Mouse (Mus musculus) stomach, embryonic 16.5 days (tissue): ENCODE measurements around the gene Fam83g. TPM values are rescaled to one million over a fixed set of nuclear protein-coding genes. Genes with fewer than 3 reads are reported as not detected.

Experiments used
- ATAC-seq: fragments of 200-750 bp; cut with Nextera tagmentation; 2 replicates; pipeline ENCODE4 v1.8.0; 2017; ENCODE audit warnings: moderate number of reproducible peaks, moderate TSS enrichment; ENCODE audit not compliant: insufficient read depth, low FRiP score
- H3K27ac ChIP-seq: fragments of 300-500 bp; sonication (generic); 2 replicates; pipeline ENCODE4 v1.5.1; 2014; ENCODE audit warnings: low read length
- H3K27me3 ChIP-seq: fragments of 300-500 bp; sonication (generic); 2 replicates; pipeline ENCODE4 v1.6.1; 2014; ENCODE audit warnings: low read length, control low read depth, mixed read lengths; ENCODE audit not compliant: control insufficient read depth, insufficient read depth
- H3K36me3 ChIP-seq: fragments of 300-500 bp; sonication (generic); 2 replicates; pipeline ENCODE4 v1.6.1; 2014; ENCODE audit warnings: low read length; ENCODE audit not compliant: control insufficient read depth, insufficient read depth
- H3K4me1 ChIP-seq: fragments of 300-500 bp; sonication (generic); 2 replicates; pipeline ENCODE4 v1.6.1; 2014; ENCODE audit warnings: low read length, control low read depth, mixed read lengths; ENCODE audit not compliant: control insufficient read depth, insufficient read depth
- H3K4me2 ChIP-seq: fragments of 300-500 bp; sonication (generic); 2 replicates; pipeline ENCODE4 v1.6.1; 2014; ENCODE audit warnings: low read depth, low read length, mixed read lengths
- H3K4me3 ChIP-seq: fragments of 300-500 bp; sonication (generic); replicated peaks from 2 replicates; pipeline ENCODE4 v1.5.1; 2014; ENCODE audit warnings: mild to moderate bottlenecking, low read length
- H3K9ac ChIP-seq: fragments of 300-500 bp; sonication (generic); 2 replicates; pipeline ENCODE4 v1.6.1; 2014; ENCODE audit warnings: low read length
- H3K9me3 ChIP-seq: fragments of 300-500 bp; sonication (generic); replicated peaks from 2 replicates; pipeline ENCODE4 v1.6.1; 2016; ENCODE audit warnings: low read length, control low read depth; ENCODE audit not compliant: control insufficient read depth
- WGBS: fragments of 180-500 bp; shearing (Covaris S2); extraction: QIAGEN DNeasy Blood & Tissue Kit; methylation state at CpG from one replicate; pipeline ENCODE4 v1.1.7; 2014; 5-methylcytosine and 5-hydroxymethylcytosine counted together
- polyA plus RNA-seq: library from polyadenylated mRNA; unstranded; fragments of >200 nt; fragmentation: Nextera tagmentation; extraction: Ambion mirVana; gene quantifications from 2 replicates; pipeline ENCODE4 v1.2.1, GENCODE M21; 2015

Fam83g gene
- polyA plus RNA-seq, 1 experiment from 2014 or later = 6.1 TPM

- H3K9me3 ChIP-seq = no peaks in the 10 kb centered on the region
- peaks cover 5% of the 10 kb centered on the region; the same call in 1 of the 2 replicates for H3K4me1 ChIP-seq
- no peak overlapping the region for H3K4me3 ChIP-seq
- ATAC-seq = peak; percentile 65; the same call in 1 of the 2 replicates
- H3K27me3 ChIP-seq = no peaks in the 10 kb centered on the region
- H3K36me3 ChIP-seq = no peaks in the 10 kb centered on the region
- H3K4me2 ChIP-seq = no peak overlapping the region
- peak overlapping the region; percentile 47 for H3K27ac ChIP-seq
- H3K9ac ChIP-seq = no peak overlapping the region
- WGBS = 63% methylated on average over 4 of the region's 4 CpGs
These were observed 16.0 kb downstream of the Fam83g start for GRCm38 (mm10) chr11:61699933-61700332.

- H3K4me2 ChIP-seq = no peak overlapping the region
- H3K27me3 ChIP-seq = no peaks in the 10 kb centered on the region
- H3K9ac ChIP-seq = no peak overlapping the region
- ATAC-seq = no peak
- H3K4me3 ChIP-seq = no peak overlapping the region
- no peaks in the 10 kb centered on the region for H3K9me3 ChIP-seq
- no peaks in the 10 kb centered on the region for H3K36me3 ChIP-seq
- 66% methylated on average over 5 of the region's 5 CpGs for WGBS
- H3K27ac ChIP-seq = no peak overlapping the region
- H3K4me1 ChIP-seq = peaks cover 5% of the 10 kb centered on the region; the same call in 1 of the 2 replicates
These were observed 17.8 kb downstream of the Fam83g start for GRCm38 (mm10) chr11:61701696-61702095.

- H3K4me2 ChIP-seq = no peak overlapping the region
- H3K36me3 ChIP-seq = no peaks in the 10 kb centered on the region
- H3K9me3 ChIP-seq = no peaks in the 10 kb centered on the region
- no peaks in the 10 kb centered on the region for H3K27me3 ChIP-seq
- peaks cover 5% of the 10 kb centered on the region; the same call in 1 of the 2 replicates for H3K4me1 ChIP-seq
- no peak overlapping the region for H3K9ac ChIP-seq
- no peak overlapping the region for H3K27ac ChIP-seq
- no peak overlapping the region for H3K4me3 ChIP-seq
- 95% methylated on average over 5 of the region's 5 CpGs for WGBS
- ATAC-seq = no peak
These were observed 18.6 kb downstream of the Fam83g start for GRCm38 (mm10) chr11:61702494-61702893.

- WGBS = 89% methylated on average over 2 of the region's 2 CpGs
These were observed 21.7 kb downstream of the Fam83g start for GRCm38 (mm10) chr11:61705581-61705980.

GRCm38 (mm10) chr11:61706232-61706631, 22.3 kb downstream of the Fam83g start:
- no peak for ATAC-seq
- no peaks in the 10 kb centered on the region for H3K4me1 ChIP-seq
- H3K9me3 ChIP-seq = no peaks in the 10 kb centered on the region
- 54% methylated on average over 4 of the region's 4 CpGs for WGBS
- no peak overlapping the region for H3K27ac ChIP-seq
- no peaks in the 10 kb centered on the region for H3K27me3 ChIP-seq
- H3K4me3 ChIP-seq = no peak overlapping the region
- no peak overlapping the region for H3K4me2 ChIP-seq
- H3K36me3 ChIP-seq = no peaks in the 10 kb centered on the region
- H3K9ac ChIP-seq = no peak overlapping the region

More at GRCm38 (mm10) chr11:61705581-61705980, 21.7 kb downstream of the Fam83g start:
- H3K27me3 ChIP-seq = no peaks in the 10 kb centered on the region
- no peaks in the 10 kb centered on the region for H3K36me3 ChIP-seq
- ATAC-seq = no peak
- no peak overlapping the region for H3K27ac ChIP-seq
- H3K4me3 ChIP-seq = no peak overlapping the region
- no peak overlapping the region for H3K4me2 ChIP-seq
- H3K9ac ChIP-seq = no peak overlapping the region
- H3K4me1 ChIP-seq = no peaks in the 10 kb centered on the region
- no peaks in the 10 kb centered on the region for H3K9me3 ChIP-seq

- H3K9me3 ChIP-seq = no peaks in the 10 kb centered on the region
- H3K4me2 ChIP-seq = no peak overlapping the region
- H3K36me3 ChIP-seq = no peaks in the 10 kb centered on the region
- no peak for ATAC-seq
- H3K4me1 ChIP-seq = no peaks in the 10 kb centered on the region
- no peak overlapping the region for H3K4me3 ChIP-seq
- H3K27ac ChIP-seq = peak overlapping the region; percentile 22; the same call in 1 of the 2 replicates
- WGBS = 63% methylated on average over 3 of the region's 3 CpGs
- H3K9ac ChIP-seq = no peak overlapping the region
- H3K27me3 ChIP-seq = no peaks in the 10 kb centered on the region
These were observed 25.0 kb downstream of the Fam83g start for GRCm38 (mm10) chr11:61708928-61709327.

GRCm38 (mm10) chr11:61713157-61713855, 29.4 kb downstream of the Fam83g start:
- H3K4me2 ChIP-seq = no peak overlapping the region
- 60% methylated on average over 15 of the region's 15 CpGs for WGBS
- ATAC-seq = no peak
- no peaks in the 10 kb centered on the region; the same call in 1 of the 2 replicates for H3K27me3 ChIP-seq
- no peaks in the 10 kb centered on the region for H3K9me3 ChIP-seq
- no peak overlapping the region for H3K27ac ChIP-seq
- no peaks in the 10 kb centered on the region for H3K36me3 ChIP-seq
- no peak overlapping the region for H3K4me3 ChIP-seq
- H3K9ac ChIP-seq = no peak overlapping the region
- H3K4me1 ChIP-seq = no peaks in the 10 kb centered on the region

- no peak overlapping the region for H3K27ac ChIP-seq
- 50% methylated on average over 11 of the region's 11 CpGs for WGBS
- H3K27me3 ChIP-seq = no peaks in the 10 kb centered on the region; the same call in 1 of the 2 replicates
- ATAC-seq = peak; percentile 67
- H3K4me1 ChIP-seq = no peaks in the 10 kb centered on the region
- no peaks in the 10 kb centered on the region for H3K9me3 ChIP-seq
- H3K4me3 ChIP-seq = no peak overlapping the region
- no peak overlapping the region for H3K9ac ChIP-seq
- no peak overlapping the region for H3K4me2 ChIP-seq
- H3K36me3 ChIP-seq = no peaks in the 10 kb centered on the region
These were observed 30.6 kb downstream of the Fam83g start for GRCm38 (mm10) chr11:61714346-61715117.

- H3K4me3 ChIP-seq = no peak overlapping the region
- no peak overlapping the region for H3K27ac ChIP-seq
- no peak overlapping the region for H3K9ac ChIP-seq
- H3K9me3 ChIP-seq = no peaks in the 10 kb centered on the region
- no peak overlapping the region for H3K4me2 ChIP-seq
- H3K27me3 ChIP-seq = no peaks in the 10 kb centered on the region; the same call in 1 of the 2 replicates
- ATAC-seq = no peak
- H3K36me3 ChIP-seq = no peaks in the 10 kb centered on the region
- WGBS = 67% methylated on average over 6 of the region's 6 CpGs
- no peaks in the 10 kb centered on the region for H3K4me1 ChIP-seq
These were observed 31.2 kb downstream of the Fam83g start for GRCm38 (mm10) chr11:61715130-61715529.
